In the genomic region with DNA sequence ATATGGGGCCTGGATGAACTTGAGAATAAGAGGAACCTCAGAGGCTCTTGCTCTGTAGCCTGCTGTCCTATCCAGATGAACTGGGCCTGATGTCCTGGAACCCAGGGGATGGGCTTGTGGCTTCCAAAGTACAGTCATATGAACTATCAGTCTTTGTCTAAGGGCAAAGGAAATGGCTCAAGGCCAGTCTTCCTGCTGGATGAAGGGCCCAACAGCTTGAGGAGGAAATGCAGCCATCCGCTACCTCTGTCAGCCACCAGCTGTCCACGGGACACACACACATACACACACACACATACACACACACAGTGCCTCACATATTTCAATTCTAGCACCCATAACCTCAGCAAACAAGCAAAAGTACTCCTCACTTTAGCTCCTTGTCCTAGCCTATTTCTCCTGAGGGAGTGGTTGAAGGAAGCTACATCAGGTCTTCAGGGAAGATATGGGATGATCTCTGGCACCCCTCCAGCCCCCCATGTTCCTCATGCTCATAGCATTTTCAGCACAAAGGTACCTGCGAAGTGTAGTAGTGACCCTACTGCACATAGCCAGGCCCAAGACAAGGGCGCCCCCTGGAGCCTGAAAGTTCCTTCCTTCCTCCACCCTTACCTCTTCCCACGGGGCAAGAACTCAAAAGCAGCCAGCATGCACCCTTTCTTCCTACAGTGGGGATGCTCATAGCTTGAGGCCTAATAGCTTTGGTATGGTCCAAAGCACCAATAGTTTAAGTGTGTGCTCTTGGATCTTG, we compare ENCODE assay signal across 9 mouse cellular contexts.
A peak's percentile ranks its signal among the peaks of the same experiment; 100 is the strongest.
DNase-seq lines count a peak whose midpoint lies in the region; ATAC-seq and TF ChIP-seq lines count a peak whose summit lies in the region.
"Had no signal": no experiment of that assay in that cellular context is flagged by ENCODE, and none has a peak within 500 bp of the region (broad histone marks: within the 10 kb centered on the region; RNA-seq: fewer than 3 reads in every experiment).

No protein-coding gene starts in this region.

- no peak overlapping the region for H3K9ac ChIP-seq in intestine, embryonic 15.5 days
- H3K9ac ChIP-seq: embryonic facial prominence, embryonic 15.5 days had no signal

- H3K27ac ChIP-seq in bone marrow, adult 2 months (ENCODE audit: control insufficient read depth, insufficient read depth, low read depth, low read length, poor library complexity), result no peak overlapping the region
- no peak overlapping the region for H3K27ac ChIP-seq in thymus, adult 2 months (ENCODE audit: control insufficient read depth, insufficient read depth, low read length)
- H3K27ac ChIP-seq in intestine, embryonic 15.5 days, result no peak overlapping the region
- H3K27ac ChIP-seq: embryonic facial prominence, embryonic 15.5 days had no signal

- 55% methylated on average over 5 of the region's 5 CpGs for WGBS in bone marrow, adult 2 months
- WGBS in thymus, adult 2 months, result 57% methylated on average over 5 of the region's 5 CpGs
- 63% methylated on average over 5 of the region's 5 CpGs for WGBS in intestine, embryonic 15.5 days

- intact Hi-C loops in heart, postnatal 14 days (cut with DNase I), result loop anchor here (2.0 to 10.0 kb wide), 3 partner anchors 42 to 256 kb away; a partner anchor contains a TSS

- no peaks in the 10 kb centered on the region for H3K27me3 ChIP-seq in thymus, adult 2 months (ENCODE audit: control insufficient read depth, insufficient read depth, low read length)
- H3K27me3 ChIP-seq in intestine, embryonic 15.5 days (replicated peaks), result no peaks in the 10 kb centered on the region
- H3K27me3 ChIP-seq: embryonic facial prominence, embryonic 15.5 days had no signal

- no peak for ATAC-seq in intestine, embryonic 15.5 days

- no peak overlapping the region for H3K4me3 ChIP-seq in bone marrow, adult 2 months (replicated peaks; ENCODE audit: control insufficient read depth, low read depth, low read length)
- H3K4me3 ChIP-seq in thymus, adult 2 months (ENCODE audit: control insufficient read depth, insufficient read depth, low read length), result no peak overlapping the region
- H3K4me3 ChIP-seq in intestine, embryonic 15.5 days (replicated peaks), result no peak overlapping the region
- H3K4me3 ChIP-seq: embryonic facial prominence, embryonic 15.5 days had no signal

- TF ChIP-seq POLR2A in bone marrow, adult 2 months (IDR thresholded peaks at IDR 0.05; ENCODE audit: borderline replicate concordance, control insufficient read depth, low read depth, low read length), result no peak
- TF ChIP-seq POLR2A in thymus, adult 2 months (IDR thresholded peaks at IDR 0.05; ENCODE audit: control insufficient read depth, extremely low read depth, insufficient read depth, low read length, poor library complexity), result no peak

- peak; percentile 72 for TF ChIP-seq CTCF in bone marrow, adult 2 months (IDR thresholded peaks at IDR 0.05; ENCODE audit: control insufficient read depth, insufficient read depth, low read length)
- peak; percentile 66; the same call in 1 of the 2 replicates for TF ChIP-seq CTCF in thymus, adult 2 months (IDR thresholded peaks at IDR 0.05; ENCODE audit: borderline replicate concordance, control insufficient read depth, extremely low read depth, insufficient read depth, low read length, poor library complexity)

- H3K9me3 ChIP-seq in intestine, embryonic 15.5 days, result no peaks in the 10 kb centered on the region
- H3K9me3 ChIP-seq: embryonic facial prominence, embryonic 15.5 days had no signal

- DNase-seq in right cerebral cortex, postnatal 4 days, result peak; percentile 40
- no peak for DNase-seq in right cerebral cortex, adult 2 months (ENCODE audit: low spot score in 2 of 2)
- peak; percentile 71 to 80 for DNase-seq in heart, postnatal 14 days
- peak; percentile 56 to 71 for DNase-seq in lung, adult 18-20 months
- peak; percentile 68 for DNase-seq in thymus, adult 2 months
- no peak for DNase-seq in left cerebral cortex, adult 9 months (ENCODE audit: low spot score in 2 of 2)

- H3K36me3 ChIP-seq in thymus, adult 2 months (ENCODE audit: control insufficient read depth, insufficient read depth, low read length), result no peaks in the 10 kb centered on the region
- no peaks in the 10 kb centered on the region for H3K36me3 ChIP-seq in intestine, embryonic 15.5 days
- H3K36me3 ChIP-seq: embryonic facial prominence, embryonic 15.5 days had no signal

- H3K4me1 ChIP-seq in bone marrow, adult 2 months (ENCODE audit: control insufficient read depth, insufficient read depth, low read length), result peaks cover 7% of the 10 kb centered on the region
- H3K4me1 ChIP-seq in thymus, adult 2 months (replicated peaks; ENCODE audit: control insufficient read depth, insufficient read depth, low read length), result peaks cover 6% of the 10 kb centered on the region
- peaks cover 20% of the 10 kb centered on the region for H3K4me1 ChIP-seq in intestine, embryonic 15.5 days (replicated peaks)

- H3K4me2 ChIP-seq in intestine, embryonic 15.5 days (replicated peaks), result no peak overlapping the region
- H3K4me2 ChIP-seq: embryonic facial prominence, embryonic 15.5 days had no signal

Comparison
In these comparisons a context has a peak if more than half of its experiments do, and no peak if none do; other contexts are left out.
1. DNase-seq: peak in right cerebral cortex, postnatal 4 days (single experiment), heart, postnatal 14 days (2 of 2), lung, adult 18-20 months (2 of 2) and thymus, adult 2 months (single experiment); none in right cerebral cortex, adult 2 months (0 of 2) and left cerebral cortex, adult 9 months (0 of 2).